Mouse (Mus musculus) cerebellum, postnatal 4 days (tissue): ENCODE measurements at regions not wholly inside any gene's neighbourhood (a gene's known extent, or its start where the extent isn't known, plus 50 kb on each side); places are given as distances from the start of the nearest gene placed in this dataset.

Experiments
- DNase-seq, 2 experiments: peaks; one replicate each; pipeline ENCODE4 v3.0.0; 2022; ENCODE audit warnings: low spot score in 2 of 2, mixed read lengths in 1 of 2

DNA sequence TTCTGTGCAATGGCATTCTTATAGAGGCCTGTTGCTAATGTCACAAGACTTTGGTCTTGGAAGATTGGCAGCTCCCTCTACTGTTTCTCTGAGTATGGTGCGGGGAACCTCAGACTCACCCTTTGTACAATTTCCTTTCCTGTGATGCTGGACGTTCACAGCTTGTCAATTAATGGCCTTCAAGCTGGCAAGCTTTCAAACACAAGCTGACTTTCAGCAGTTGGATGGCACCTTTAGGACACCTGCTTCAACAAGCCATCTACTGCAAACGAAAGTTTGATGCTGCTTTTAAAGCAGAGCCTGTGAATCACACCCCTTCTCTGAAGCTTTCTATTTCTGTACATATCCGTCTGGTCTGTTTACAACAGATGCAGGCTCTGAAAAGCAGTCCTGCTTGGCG, 841.0 kb upstream of the Ptprd start:
- peak in 1 of 2 experiments; percentile 1 for DNase-seq
